Mouse (Mus musculus) brain, embryonic 14.5 days (tissue): ENCODE measurements around the gene Dram1. TPM values are rescaled to one million over a fixed set of nuclear protein-coding genes. Genes with fewer than 3 reads are reported as not detected.

ENCODE experiments used
- DNase-seq: peaks from one replicate; pipeline ENCODE4 v3.0.0-alpha.2; 2011; ENCODE audit warnings: low read depth
- CTCF ChIP-seq: fragments of 200-500 bp; IDR thresholded peaks from 2 replicates; pipeline ENCODE4 v1.5.1; 2012; ENCODE audit warnings: inconsistent platforms, mild to moderate bottlenecking, moderate library complexity, borderline replicate concordance; ENCODE audit not compliant: insufficient read depth, insufficient read length; ENCODE audit errors: extremely low read depth
- POLR2A ChIP-seq: fragments of 200-500 bp; IDR thresholded peaks from 2 replicates; pipeline ENCODE4 v1.6.1; 2012; ENCODE audit warnings: mild to moderate bottlenecking, inconsistent platforms, borderline replicate concordance; ENCODE audit not compliant: poor library complexity, insufficient read depth, insufficient read length, severe bottlenecking; ENCODE audit errors: extremely low read depth
- polyA plus RNA-seq: library from polyadenylated mRNA; depleted of rRNA; stranded (reverse); fragments of >200 nt; gene quantifications from 2 replicates; pipeline ENCODE4 v1.2.3, GENCODE M21; 2012

Dram1 gene
- polyA plus RNA-seq, 1 experiment, result 0.57 TPM

DNA sequence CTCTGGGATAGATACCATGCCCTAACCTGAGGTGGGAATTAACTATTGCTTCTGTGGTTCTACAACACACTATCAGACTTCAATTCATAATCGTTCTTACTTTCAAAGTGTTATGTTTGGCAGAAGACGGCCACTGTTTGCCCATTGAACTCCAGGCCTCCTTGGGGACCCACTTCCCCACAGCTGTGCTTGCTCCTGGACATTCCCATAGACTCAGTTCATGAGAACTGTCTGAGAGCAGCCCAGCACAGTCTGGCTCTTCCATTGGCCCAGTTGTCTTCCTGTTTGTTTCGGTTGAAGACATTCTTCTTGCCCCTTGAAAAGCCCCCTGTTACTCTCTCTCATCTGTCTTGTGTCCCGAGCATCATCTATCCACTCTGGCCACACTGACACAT lies 50.8 kb downstream of the Dram1 start:
- no peak for TF ChIP-seq CTCF
- TF ChIP-seq POLR2A, result no peak
- no peak for DNase-seq

DNA sequence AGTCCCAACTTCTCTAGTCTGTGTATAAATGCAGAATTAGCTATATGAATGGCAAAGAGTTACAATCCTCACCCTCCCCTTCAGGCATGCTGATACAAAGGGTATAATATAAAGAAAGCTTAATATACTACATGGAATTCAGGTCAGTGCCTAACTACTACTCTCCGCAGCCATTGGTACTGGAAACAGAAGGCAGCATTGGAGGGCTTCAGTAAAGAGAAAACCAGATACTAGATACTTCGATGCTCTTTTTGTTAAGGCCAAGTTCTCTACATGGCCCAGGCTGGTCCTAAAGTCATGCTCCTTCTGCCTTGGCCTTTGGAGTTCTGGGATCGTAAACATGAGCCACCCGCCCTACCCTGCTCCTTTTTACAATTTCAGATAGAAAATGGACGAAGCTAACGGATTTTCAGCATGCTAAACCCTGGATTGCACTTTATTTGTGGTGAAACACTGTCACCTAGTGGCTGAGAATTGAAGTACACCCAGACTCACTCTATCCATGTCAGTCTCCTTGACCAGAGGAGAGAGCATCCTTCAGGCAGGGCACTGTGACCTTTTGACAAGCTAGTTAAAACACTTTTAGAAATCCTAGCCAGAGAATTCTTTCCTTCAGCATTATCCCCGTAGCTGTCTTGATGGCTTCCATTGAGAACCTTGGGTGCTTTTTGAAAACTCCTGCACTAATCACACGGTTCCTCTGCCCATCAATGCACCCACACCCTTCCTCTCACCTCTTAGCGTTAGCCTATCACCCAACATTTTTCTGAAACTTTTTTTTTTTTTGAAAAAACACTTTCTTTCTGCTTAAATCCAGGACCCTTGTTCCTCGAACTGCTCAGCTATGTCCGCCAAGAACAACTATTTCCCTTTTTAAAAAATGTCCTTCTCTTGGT lies 51.5 kb downstream of the Dram1 start:
- peak; percentile 87 for DNase-seq
- no peak for TF ChIP-seq POLR2A
- peak; percentile 87 for TF ChIP-seq CTCF

DNA sequence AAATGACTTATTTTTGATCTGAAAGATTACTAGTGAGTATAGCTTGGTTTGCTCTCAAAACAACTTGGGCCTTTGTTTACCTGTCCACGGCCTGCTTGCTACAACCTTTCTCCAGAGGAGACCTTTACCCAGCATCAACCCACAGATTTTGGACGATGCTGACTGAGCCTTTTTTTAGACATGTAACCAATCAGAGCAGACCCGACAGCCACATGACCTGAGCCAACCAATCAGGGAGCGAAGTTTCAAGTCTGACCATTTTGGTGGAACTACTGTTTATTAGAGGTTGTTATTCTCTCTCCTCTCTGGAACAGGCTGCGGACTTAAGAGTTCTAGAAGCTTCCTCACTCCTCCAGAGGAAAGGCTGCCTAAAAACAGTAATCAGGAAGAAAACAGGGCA lies 57.1 kb downstream of the Dram1 start:
- no peak for TF ChIP-seq CTCF
- TF ChIP-seq POLR2A, result no peak
- DNase-seq, result peak; percentile 9

DNA sequence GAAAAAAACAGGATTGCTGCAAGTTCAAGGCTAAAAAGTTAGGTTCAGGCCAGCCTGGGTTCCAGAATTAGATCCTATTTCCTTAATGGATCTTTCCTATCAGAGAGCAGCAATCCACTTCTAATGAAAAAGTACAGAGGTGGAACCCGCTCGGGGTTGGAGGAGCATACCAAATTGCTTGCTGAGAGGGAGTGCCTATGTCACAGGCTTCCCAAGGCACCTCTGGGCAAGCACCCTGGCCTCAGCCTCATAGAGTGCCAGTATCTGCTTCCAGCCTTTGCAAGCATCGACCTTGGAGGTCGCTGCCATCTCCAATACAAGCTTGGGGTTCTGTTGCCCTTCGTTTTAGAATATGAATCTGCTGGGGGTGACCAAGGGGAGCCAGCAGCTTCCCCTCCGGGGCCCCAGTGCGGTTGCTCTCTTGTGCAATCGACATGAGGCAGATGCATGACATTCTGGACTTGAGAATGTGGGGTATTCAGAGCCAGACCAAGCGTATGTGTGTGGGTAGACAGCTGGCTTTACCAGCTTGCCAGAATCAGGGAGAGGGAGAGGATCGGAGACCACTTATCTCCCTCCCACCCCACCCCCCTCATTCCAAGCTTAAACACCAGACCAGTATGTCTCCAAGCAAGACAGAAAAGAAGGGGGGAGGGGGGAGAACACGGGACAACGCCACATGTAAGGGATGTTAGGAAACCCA lies 58.0 kb downstream of the Dram1 start:
- no peak for TF ChIP-seq CTCF
- TF ChIP-seq POLR2A, result no peak
- peak; percentile 37 for DNase-seq

DNA sequence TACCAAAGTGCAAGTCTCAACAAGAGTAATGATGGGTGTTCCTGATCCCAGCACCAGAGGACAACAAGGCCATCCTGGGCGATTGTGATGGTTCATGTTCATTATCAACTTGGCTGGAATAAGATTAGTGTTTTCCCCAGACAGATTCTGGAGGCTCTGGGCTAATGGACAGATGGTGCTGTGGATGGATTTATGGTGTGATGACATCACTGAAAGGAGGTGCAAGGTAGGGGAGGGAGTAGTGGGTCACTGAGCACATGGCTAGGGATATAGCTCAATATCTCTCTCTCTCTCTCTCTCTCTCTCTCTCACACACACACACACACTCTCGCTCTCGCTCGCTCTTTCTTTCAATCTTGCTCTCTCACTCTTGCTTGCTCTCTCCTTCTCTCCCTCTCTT lies 60.7 kb downstream of the Dram1 start:
- peak; percentile 6 for DNase-seq
- TF ChIP-seq CTCF, result no peak
- no peak for TF ChIP-seq POLR2A

DNA sequence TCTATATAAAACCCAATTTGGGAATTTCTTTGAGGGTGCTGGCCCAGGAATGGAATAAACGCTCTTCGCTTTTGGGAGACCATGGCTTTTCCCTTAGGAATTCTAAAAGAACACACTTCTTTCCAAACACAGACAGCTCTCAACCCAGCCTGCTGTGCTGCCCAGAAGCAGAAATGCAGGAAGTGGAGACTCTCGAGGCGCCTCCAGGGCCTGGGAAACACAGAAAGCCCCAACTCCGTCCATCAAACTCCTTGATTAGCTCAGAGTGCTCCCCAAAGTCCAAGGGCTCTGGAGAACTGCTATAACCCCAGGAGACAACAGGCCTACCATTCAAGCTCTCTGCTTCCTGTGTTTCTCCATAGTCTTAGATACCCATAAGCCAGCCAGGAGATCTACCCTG lies 61.7 kb downstream of the Dram1 start:
- no peak for TF ChIP-seq POLR2A
- TF ChIP-seq CTCF, result no peak
- DNase-seq, result no peak

DNA sequence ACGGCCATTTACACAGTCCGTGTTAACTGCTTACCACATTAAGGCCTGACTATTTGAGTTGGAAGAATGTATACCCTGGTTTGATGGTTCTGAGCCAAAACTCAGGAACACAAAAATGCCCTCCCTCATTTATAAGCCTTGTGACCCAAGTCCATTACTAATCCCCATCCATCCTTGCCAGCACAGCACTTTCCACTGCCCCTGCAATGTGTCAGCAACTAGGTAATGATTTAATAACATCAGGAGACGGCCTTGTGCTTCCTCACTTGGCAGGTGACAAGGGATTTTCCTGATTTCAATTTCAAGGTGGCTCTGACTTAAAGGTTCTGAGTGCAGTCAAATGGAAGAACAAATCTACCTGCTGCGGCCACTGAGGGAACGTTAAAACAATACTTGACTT lies 64.0 kb downstream of the Dram1 start:
- TF ChIP-seq CTCF, result no peak
- TF ChIP-seq POLR2A, result no peak

DNA sequence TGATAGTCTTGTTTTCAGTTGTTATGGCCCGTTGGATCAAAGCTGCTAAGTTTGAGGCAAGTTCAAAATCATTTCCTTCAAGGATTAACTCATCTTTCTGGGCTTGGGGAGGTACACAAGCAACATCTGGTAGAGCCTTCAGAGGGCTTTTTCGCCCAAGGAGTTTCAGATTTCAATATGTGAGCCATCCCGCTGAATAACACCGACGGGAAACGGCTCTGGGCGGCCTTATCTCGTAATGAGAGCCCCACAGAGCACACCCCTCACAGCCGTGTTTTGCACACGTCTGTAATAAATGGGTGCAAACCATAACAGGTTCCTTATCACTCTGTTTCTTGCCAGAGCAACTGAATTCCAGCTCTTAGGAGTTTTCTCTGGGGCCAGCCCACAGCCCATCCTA lies 69.0 kb downstream of the Dram1 start:
- no peak for DNase-seq
- no peak for TF ChIP-seq POLR2A
- TF ChIP-seq CTCF, result no peak

More for the DNA sequence above, 64.0 kb downstream of the Dram1 start:
- no peak for DNase-seq

DNA sequence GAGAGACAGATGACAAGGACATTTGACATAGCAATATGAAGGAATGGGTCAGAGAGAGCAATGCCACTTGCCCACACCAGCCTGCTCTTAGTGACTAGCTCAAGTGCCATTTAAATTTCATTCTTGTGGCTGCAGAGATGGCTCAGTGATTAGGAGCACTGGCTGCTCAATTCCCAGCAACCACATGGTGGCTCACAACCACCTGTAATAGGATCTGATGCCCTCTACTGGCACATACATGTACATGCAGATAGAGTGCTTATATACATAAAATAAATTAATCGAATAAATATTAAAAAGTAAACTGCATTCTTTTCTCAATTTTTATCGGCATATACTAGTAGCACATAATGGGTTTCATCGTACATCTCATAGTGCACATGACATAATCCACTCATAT lies 72.6 kb downstream of the Dram1 start:
- no peak for DNase-seq
- TF ChIP-seq CTCF (no peak), POLR2A (no peak)

DNA sequence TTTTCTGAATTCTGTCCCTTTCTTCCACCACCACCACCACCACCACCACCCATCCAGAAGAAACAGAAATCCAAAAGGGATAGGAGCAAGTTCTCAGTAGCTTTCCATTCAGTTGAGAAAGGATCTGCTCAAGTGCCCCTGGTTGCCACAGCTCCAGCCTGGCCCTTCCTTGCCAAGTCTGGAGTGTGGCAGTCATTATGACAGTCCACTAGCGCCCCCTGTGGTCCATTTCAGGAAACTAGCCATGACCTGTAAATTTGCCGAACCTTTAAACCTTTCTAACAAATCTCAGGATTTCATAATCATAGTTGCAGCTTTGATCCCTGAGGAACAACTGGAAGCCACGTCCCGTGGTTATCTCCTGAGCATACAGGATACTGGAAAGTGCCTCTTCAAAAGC lies 74.6 kb downstream of the Dram1 start:
- no peak for TF ChIP-seq POLR2A
- peak; percentile 72 for TF ChIP-seq CTCF
- DNase-seq, result peak; percentile 82

DNA sequence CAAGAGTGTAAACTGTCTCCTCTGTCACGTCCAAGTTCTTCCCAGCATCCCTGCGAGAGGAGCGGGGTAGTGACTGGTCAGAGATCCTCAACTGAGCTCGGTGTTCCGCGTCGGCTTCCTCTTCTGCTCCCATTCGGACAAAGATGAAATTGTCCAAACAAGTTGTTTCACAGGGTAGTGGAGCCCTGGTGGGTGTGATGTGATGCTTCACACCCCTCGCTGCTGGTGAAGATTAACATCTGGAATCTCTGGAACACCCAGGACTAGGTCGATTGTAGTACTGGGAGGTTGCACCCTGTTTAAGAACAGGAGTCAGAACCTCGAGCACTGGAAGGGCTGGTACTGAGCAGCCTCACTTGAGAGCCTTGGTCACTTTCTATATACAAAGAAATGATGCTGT lies 75.8 kb downstream of the Dram1 start:
- no peak for DNase-seq
- TF ChIP-seq POLR2A (no peak), CTCF (no peak)
